Mouse (Mus musculus): ENCODE measurements around the gene Dcaf8. TPM values are rescaled to one million over a fixed set of nuclear protein-coding genes. Genes with fewer than 3 reads are reported as not detected.
A peak's percentile ranks its signal among the peaks of the same experiment; 100 is the strongest.

Gene Dcaf8
- polyA plus RNA-seq, 1 experiment from 2014 or later: 102 TPM

- ATAC-seq: no peak
- Histone ChIP-seq H3K4me2 (ENCODE audit: low read depth, low read length) (no peak overlapping the region), H3K27ac (ENCODE audit: low read length) (no peak overlapping the region), H3K36me3 (ENCODE audit: control insufficient read depth, insufficient read depth, low read length) (peaks cover 28% of the 10 kb centered on the region), H3K27me3 (replicated peaks; ENCODE audit: control insufficient read depth, insufficient read depth, low read length) (no peaks in the 10 kb centered on the region), H3K4me1 (ENCODE audit: control insufficient read depth, insufficient read depth, low read length) (peaks cover 9% of the 10 kb centered on the region), H3K9ac (ENCODE audit: low read depth, low read length) (no peak overlapping the region), H3K9me3 (ENCODE audit: control insufficient read depth, low read length) (no peaks in the 10 kb centered on the region), H3K4me3 (ENCODE audit: low read length) (no peak overlapping the region)
- 83% methylated on average over 6 of the region's 6 CpGs for WGBS
These were observed 23.3 kb upstream of the Dcaf8 start for GRCm38 (mm10) chr1:172124572-172124971.

DNA sequence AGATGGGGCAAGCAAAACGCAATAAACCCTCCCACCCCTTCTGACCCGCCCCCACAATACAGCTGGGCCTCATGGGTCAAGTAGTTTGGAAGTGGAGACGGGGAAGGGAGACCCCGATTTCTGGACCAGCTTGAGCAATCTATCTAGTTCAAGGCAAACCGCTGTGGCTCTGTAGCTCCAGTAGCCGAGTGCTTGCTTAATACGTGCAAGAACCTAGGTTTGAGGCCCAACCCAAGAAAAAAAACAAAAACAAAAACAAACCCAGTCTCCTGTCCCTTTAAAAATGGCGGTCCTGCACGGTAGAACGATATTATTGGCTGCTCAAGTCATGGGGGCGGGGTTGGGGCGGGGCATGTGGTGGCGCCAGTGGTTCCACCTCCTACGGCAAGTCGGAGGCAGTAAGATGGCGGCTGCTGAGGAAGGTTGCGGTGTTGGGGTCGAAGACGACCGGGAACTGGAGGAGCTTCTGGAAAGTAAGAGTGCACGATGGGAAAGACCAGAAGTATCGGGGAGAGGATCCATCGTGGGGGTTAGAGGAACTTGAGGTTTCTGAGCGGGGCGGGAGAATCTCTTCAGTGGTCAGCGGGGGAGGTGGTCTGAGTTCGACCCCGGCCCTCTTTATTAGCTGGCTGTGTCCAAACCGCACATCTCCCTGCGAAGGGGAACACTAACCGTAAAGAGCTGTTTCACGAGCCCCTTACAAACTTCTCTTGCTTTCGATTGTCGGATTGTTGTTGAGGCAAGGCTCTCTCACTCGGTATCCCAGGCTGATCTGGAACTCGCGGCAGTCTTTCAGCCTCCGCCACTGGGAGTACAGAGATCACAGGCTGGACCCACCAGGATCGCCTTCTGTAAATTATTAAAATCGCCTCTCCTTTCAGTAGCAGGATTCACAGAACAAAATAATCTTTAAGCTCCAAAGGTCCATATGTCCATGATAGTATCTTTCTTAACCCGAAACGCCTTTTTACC is 21.2 kb upstream of the Dcaf8 start, which contains the start of gene Pex19:
Gene Pex19 (plus strand): TSS at position 380 of the 972 bp plus-strand sequence.
- peak within 1 kb of the TSS; percentile 77 for H3K27ac ChIP-seq (ENCODE audit: low read length)
- ATAC-seq: peak; percentile 95
- H3K4me2 ChIP-seq (ENCODE audit: low read depth, low read length): peak within 1 kb of the TSS; percentile 83
- H3K9me3 ChIP-seq (ENCODE audit: control insufficient read depth, low read length): no peaks in the 10 kb centered on the region
- H3K27me3 ChIP-seq (replicated peaks; ENCODE audit: control insufficient read depth, insufficient read depth, low read length): no peaks in the 10 kb centered on the region
- peaks cover 9% of the 10 kb centered on the region for H3K4me1 ChIP-seq (ENCODE audit: control insufficient read depth, insufficient read depth, low read length)
- H3K4me3 ChIP-seq (ENCODE audit: low read length): peak within 1 kb of the TSS; percentile 86
- H3K9ac ChIP-seq (ENCODE audit: low read depth, low read length): peak within 1 kb of the TSS; percentile 86
- peaks cover 29% of the 10 kb centered on the region for H3K36me3 ChIP-seq (ENCODE audit: control insufficient read depth, insufficient read depth, low read length)
- WGBS: under 1% methylated on average over 42 of the region's 42 CpGs

DNA sequence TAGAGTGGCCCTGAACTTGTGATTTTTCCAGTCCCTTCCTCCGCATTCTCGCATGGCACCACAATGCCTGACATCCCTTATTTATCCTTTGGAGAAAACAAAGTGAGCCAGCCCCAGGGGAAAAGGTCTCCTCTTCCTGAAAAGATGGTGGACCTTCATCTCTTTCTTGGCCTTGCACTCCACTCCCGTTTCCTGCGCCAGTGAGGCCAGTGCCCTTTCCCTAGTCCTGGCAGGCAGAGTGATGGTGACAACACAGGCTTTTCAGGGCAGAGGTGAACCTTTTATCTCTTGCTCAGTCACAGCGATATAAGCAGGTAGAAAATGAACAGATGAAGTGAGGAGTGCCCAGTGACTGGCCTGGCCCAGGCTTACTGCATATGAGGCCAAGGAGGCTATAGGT is 20.4 kb upstream of the Dcaf8 start:
- WGBS: 28% methylated on average over 5 of the region's 5 CpGs
- ATAC-seq: peak; percentile 73
- H3K27ac ChIP-seq (ENCODE audit: low read length): peak overlapping the region; percentile 77

DNA sequence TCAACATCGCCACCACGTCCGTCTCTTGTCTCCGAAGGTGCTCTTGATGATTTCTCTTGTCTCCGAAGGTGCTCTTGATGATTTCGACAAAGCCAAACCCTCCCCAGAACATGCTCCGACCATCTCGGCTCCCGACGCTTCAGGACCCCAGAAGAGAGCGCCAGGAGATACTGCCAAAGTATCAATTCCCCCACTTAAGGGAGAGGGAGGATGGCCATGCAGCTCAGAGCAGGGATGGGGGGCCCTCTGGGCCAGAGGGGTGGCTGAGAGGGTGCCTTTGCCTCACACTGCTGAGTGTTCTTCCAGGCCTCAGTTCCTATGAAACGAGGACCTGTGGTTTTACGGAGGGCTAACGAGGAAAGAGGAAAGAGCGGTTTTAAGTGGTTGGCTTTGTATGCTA is 19.3 kb upstream of the Dcaf8 start:
- H3K27ac ChIP-seq (ENCODE audit: low read length): no peak overlapping the region
- H3K4me1 ChIP-seq (ENCODE audit: control insufficient read depth, insufficient read depth, low read length): peaks cover 12% of the 10 kb centered on the region
- peaks cover 31% of the 10 kb centered on the region for H3K36me3 ChIP-seq (ENCODE audit: control insufficient read depth, insufficient read depth, low read length)
- no peak for ATAC-seq
- 93% methylated on average over 15 of the region's 15 CpGs for WGBS
- H3K9me3 ChIP-seq (ENCODE audit: control insufficient read depth, low read length): no peaks in the 10 kb centered on the region
- H3K27me3 ChIP-seq (replicated peaks; ENCODE audit: control insufficient read depth, insufficient read depth, low read length): no peaks in the 10 kb centered on the region
- no peak overlapping the region for H3K4me3 ChIP-seq (ENCODE audit: low read length)
- no peak overlapping the region for H3K4me2 ChIP-seq (ENCODE audit: low read depth, low read length)
- H3K9ac ChIP-seq (ENCODE audit: low read depth, low read length): no peak overlapping the region

More for the DNA sequence above, 20.4 kb upstream of the Dcaf8 start:
- peak overlapping the region; percentile 71 for H3K4me2 ChIP-seq (ENCODE audit: low read depth, low read length)
- no peaks in the 10 kb centered on the region for H3K27me3 ChIP-seq (replicated peaks; ENCODE audit: control insufficient read depth, insufficient read depth, low read length)
- peak overlapping the region; percentile 86 for H3K4me3 ChIP-seq (ENCODE audit: low read length)
- H3K4me1 ChIP-seq (ENCODE audit: control insufficient read depth, insufficient read depth, low read length): peaks cover 9% of the 10 kb centered on the region
- peaks cover 32% of the 10 kb centered on the region for H3K36me3 ChIP-seq (ENCODE audit: control insufficient read depth, insufficient read depth, low read length)
- no peaks in the 10 kb centered on the region for H3K9me3 ChIP-seq (ENCODE audit: control insufficient read depth, low read length)
- H3K9ac ChIP-seq (ENCODE audit: low read depth, low read length): peak overlapping the region; percentile 86

- H3K9me3 ChIP-seq (ENCODE audit: control insufficient read depth, low read length): no peaks in the 10 kb centered on the region
- no peak overlapping the region for H3K4me2 ChIP-seq (ENCODE audit: low read depth, low read length)
- WGBS: 75% methylated on average over 2 of the region's 2 CpGs
- no peak for ATAC-seq
- no peaks in the 10 kb centered on the region for H3K27me3 ChIP-seq (replicated peaks; ENCODE audit: control insufficient read depth, insufficient read depth, low read length)
- H3K4me3 ChIP-seq (ENCODE audit: low read length): no peak overlapping the region
- no peak overlapping the region for H3K9ac ChIP-seq (ENCODE audit: low read depth, low read length)
- no peak overlapping the region for H3K27ac ChIP-seq (ENCODE audit: low read length)
- peaks cover 35% of the 10 kb centered on the region for H3K36me3 ChIP-seq (ENCODE audit: control insufficient read depth, insufficient read depth, low read length)
- H3K4me1 ChIP-seq (ENCODE audit: control insufficient read depth, insufficient read depth, low read length): peaks cover 12% of the 10 kb centered on the region
These were observed 18.8 kb upstream of the Dcaf8 start for GRCm38 (mm10) chr1:172129108-172129507.

GRCm38 (mm10) chr1:172129780-172130179 is 18.1 kb upstream of the Dcaf8 start:
- no peak overlapping the region for H3K27ac ChIP-seq (ENCODE audit: low read length)
- no peaks in the 10 kb centered on the region for H3K9me3 ChIP-seq (ENCODE audit: control insufficient read depth, low read length)
- H3K9ac ChIP-seq (ENCODE audit: low read depth, low read length): no peak overlapping the region
- no peak overlapping the region for H3K4me3 ChIP-seq (ENCODE audit: low read length)
- H3K4me2 ChIP-seq (ENCODE audit: low read depth, low read length): no peak overlapping the region
- H3K36me3 ChIP-seq (ENCODE audit: control insufficient read depth, insufficient read depth, low read length): peaks cover 39% of the 10 kb centered on the region
- whole genome bisulfite sequencing: 97% methylated on average over 5 of the region's 5 CpGs
- no peak for ATAC-seq
- H3K27me3 ChIP-seq (replicated peaks; ENCODE audit: control insufficient read depth, insufficient read depth, low read length): no peaks in the 10 kb centered on the region
- peaks cover 12% of the 10 kb centered on the region for H3K4me1 ChIP-seq (ENCODE audit: control insufficient read depth, insufficient read depth, low read length)

- H3K36me3 ChIP-seq (ENCODE audit: control insufficient read depth, insufficient read depth, low read length): peaks cover 42% of the 10 kb centered on the region
- ATAC-seq: no peak
- no peaks in the 10 kb centered on the region for H3K27me3 ChIP-seq (replicated peaks; ENCODE audit: control insufficient read depth, insufficient read depth, low read length)
- H3K27ac ChIP-seq (ENCODE audit: low read length): no peak overlapping the region
- WGBS: 87% methylated on average over 7 of the region's 7 CpGs
- H3K9me3 ChIP-seq (ENCODE audit: control insufficient read depth, low read length): no peaks in the 10 kb centered on the region
- H3K9ac ChIP-seq (ENCODE audit: low read depth, low read length): no peak overlapping the region
- H3K4me2 ChIP-seq (ENCODE audit: low read depth, low read length): no peak overlapping the region
- H3K4me1 ChIP-seq (ENCODE audit: control insufficient read depth, insufficient read depth, low read length): peaks cover 8% of the 10 kb centered on the region
- no peak overlapping the region for H3K4me3 ChIP-seq (ENCODE audit: low read length)
These were observed 15.6 kb upstream of the Dcaf8 start for GRCm38 (mm10) chr1:172132319-172132718.

GRCm38 (mm10) chr1:172133535-172133934 is 14.3 kb upstream of the Dcaf8 start:
- Histone ChIP-seq H3K27me3 (replicated peaks; ENCODE audit: control insufficient read depth, insufficient read depth, low read length) (no peaks in the 10 kb centered on the region), H3K4me2 (ENCODE audit: low read depth, low read length) (no peak overlapping the region), H3K27ac (ENCODE audit: low read length) (no peak overlapping the region), H3K9me3 (ENCODE audit: control insufficient read depth, low read length) (no peaks in the 10 kb centered on the region), H3K9ac (ENCODE audit: low read depth, low read length) (no peak overlapping the region), H3K36me3 (ENCODE audit: control insufficient read depth, insufficient read depth, low read length) (peaks cover 39% of the 10 kb centered on the region), H3K4me3 (ENCODE audit: low read length) (no peak overlapping the region), H3K4me1 (ENCODE audit: control insufficient read depth, insufficient read depth, low read length) (0 out of 2 replicates have a peak, but pooled peaks cover 3% of the 10 kb centered on the region)
- 74% methylated on average over 7 of the region's 7 CpGs for WGBS
- ATAC-seq: no peak

GRCm38 (mm10) chr1:172134072-172134471 is 13.8 kb upstream of the Dcaf8 start:
- H3K9me3 ChIP-seq (ENCODE audit: control insufficient read depth, low read length): no peaks in the 10 kb centered on the region
- H3K9ac ChIP-seq (ENCODE audit: low read depth, low read length): no peak overlapping the region
- H3K27ac ChIP-seq (ENCODE audit: low read length): no peak overlapping the region
- H3K4me1 ChIP-seq (ENCODE audit: control insufficient read depth, insufficient read depth, low read length): 0 out of 2 replicates have a peak, but pooled peaks cover 3% of the 10 kb centered on the region
- peaks cover 37% of the 10 kb centered on the region for H3K36me3 ChIP-seq (ENCODE audit: control insufficient read depth, insufficient read depth, low read length)
- ATAC-seq: no peak
- H3K4me2 ChIP-seq (ENCODE audit: low read depth, low read length): no peak overlapping the region
- H3K27me3 ChIP-seq (replicated peaks; ENCODE audit: control insufficient read depth, insufficient read depth, low read length): no peaks in the 10 kb centered on the region
- H3K4me3 ChIP-seq (ENCODE audit: low read length): no peak overlapping the region
- WGBS: 82% methylated on average over 4 of the region's 4 CpGs

Data from intestine, embryonic 16.5 days (tissue).